Mouse (Mus musculus): ENCODE results near the gene Trmt1l. TPM values are rescaled to one million over a fixed set of nuclear protein-coding genes. Genes with fewer than 3 reads are reported as not detected.

The Trmt1l gene
- polyA plus RNA-seq, 1 experiment from 2014 or later = 35.3 TPM

GRCm38 (mm10) chr1:151482497-151482896, 54.2 kb downstream of the Trmt1l start:
- no peak overlapping the region for H3K27ac ChIP-seq (replicated peaks; ENCODE audit: low read depth, low read length)
- no peak for ATAC-seq (ENCODE audit: low read depth)
- 94% methylated on average over 1 of the region's 1 CpGs for WGBS
- no peaks in the 10 kb centered on the region for H3K27me3 ChIP-seq (replicated peaks; ENCODE audit: control insufficient read depth, insufficient read depth, low read length)
- no peak overlapping the region for H3K4me3 ChIP-seq (ENCODE audit: low read depth, low read length)
- no peaks in the 10 kb centered on the region for H3K9me3 ChIP-seq (ENCODE audit: control insufficient read depth, low read length)
- H3K4me1 ChIP-seq (ENCODE audit: control insufficient read depth, insufficient read depth, low read length) = 0 out of 2 replicates have a peak, but pooled peaks cover 4% of the 10 kb centered on the region
- no peak for DNase-seq (ENCODE audit: low spot score)
- peaks cover 33% of the 10 kb centered on the region for H3K36me3 ChIP-seq (ENCODE audit: control insufficient read depth, insufficient read depth, low read length)
- H3K4me2 ChIP-seq (ENCODE audit: low read depth, low read length) = no peak overlapping the region
- no peak overlapping the region for H3K9ac ChIP-seq (ENCODE audit: low read depth, low read length)

- no peak for DNase-seq (ENCODE audit: low spot score)
- no peak overlapping the region for H3K27ac ChIP-seq (replicated peaks; ENCODE audit: low read depth, low read length)
- H3K4me3 ChIP-seq (ENCODE audit: low read depth, low read length) = no peak overlapping the region
- peaks cover 24% of the 10 kb centered on the region for H3K36me3 ChIP-seq (ENCODE audit: control insufficient read depth, insufficient read depth, low read length)
- no peaks in the 10 kb centered on the region for H3K9me3 ChIP-seq (ENCODE audit: control insufficient read depth, low read length)
- H3K9ac ChIP-seq (ENCODE audit: low read depth, low read length) = no peak overlapping the region
- ATAC-seq (ENCODE audit: low read depth) = no peak
- 0 out of 2 replicates have a peak, but pooled peaks cover 4% of the 10 kb centered on the region for H3K4me1 ChIP-seq (ENCODE audit: control insufficient read depth, insufficient read depth, low read length)
- no peaks in the 10 kb centered on the region for H3K27me3 ChIP-seq (replicated peaks; ENCODE audit: control insufficient read depth, insufficient read depth, low read length)
- no peak overlapping the region for H3K4me2 ChIP-seq (ENCODE audit: low read depth, low read length)
- 56% methylated on average over 1 of the region's 1 CpGs for WGBS
Measured at GRCm38 (mm10) chr1:151483568-151483967, 55.2 kb downstream of the Trmt1l start.

- H3K4me2 ChIP-seq (ENCODE audit: low read depth, low read length) = no peak overlapping the region
- no peaks in the 10 kb centered on the region for H3K27me3 ChIP-seq (replicated peaks; ENCODE audit: control insufficient read depth, insufficient read depth, low read length)
Measured at GRCm38 (mm10) chr1:151484754-151485153, 56.4 kb downstream of the Trmt1l start.

GRCm38 (mm10) chr1:151489806-151490205, 61.5 kb downstream of the Trmt1l start:
- 81% methylated on average over 6 of the region's 6 CpGs for WGBS
- Histone ChIP-seq H3K36me3 (ENCODE audit: control insufficient read depth, insufficient read depth, low read length) (peaks cover 4% of the 10 kb centered on the region; the same call in 1 of the 2 replicates), H3K9me3 (ENCODE audit: control insufficient read depth, low read length) (no peaks in the 10 kb centered on the region), H3K27me3 (replicated peaks; ENCODE audit: control insufficient read depth, insufficient read depth, low read length) (no peaks in the 10 kb centered on the region), H3K27ac (replicated peaks; ENCODE audit: low read depth, low read length) (no peak overlapping the region), H3K4me2 (ENCODE audit: low read depth, low read length) (no peak overlapping the region), H3K4me1 (ENCODE audit: control insufficient read depth, insufficient read depth, low read length) (peaks cover 10% of the 10 kb centered on the region), H3K4me3 (ENCODE audit: low read depth, low read length) (no peak overlapping the region), H3K9ac (ENCODE audit: low read depth, low read length) (no peak overlapping the region)
- ATAC-seq (ENCODE audit: low read depth) = no peak
- no peak for DNase-seq (ENCODE audit: low spot score)

More at GRCm38 (mm10) chr1:151484754-151485153, 56.4 kb downstream of the Trmt1l start:
- no peak for ATAC-seq (ENCODE audit: low read depth)
- Histone ChIP-seq H3K36me3 (ENCODE audit: control insufficient read depth, insufficient read depth, low read length) (peaks cover 23% of the 10 kb centered on the region; the same call in 1 of the 2 replicates), H3K4me3 (ENCODE audit: low read depth, low read length) (no peak overlapping the region), H3K9me3 (ENCODE audit: control insufficient read depth, low read length) (no peaks in the 10 kb centered on the region), H3K9ac (ENCODE audit: low read depth, low read length) (no peak overlapping the region), H3K27ac (replicated peaks; ENCODE audit: low read depth, low read length) (no peak overlapping the region), H3K4me1 (ENCODE audit: control insufficient read depth, insufficient read depth, low read length) (no peaks in the 10 kb centered on the region)
- DNase-seq (ENCODE audit: low spot score) = no peak
- WGBS = 81% methylated on average over 5 of the region's 5 CpGs

DNA sequence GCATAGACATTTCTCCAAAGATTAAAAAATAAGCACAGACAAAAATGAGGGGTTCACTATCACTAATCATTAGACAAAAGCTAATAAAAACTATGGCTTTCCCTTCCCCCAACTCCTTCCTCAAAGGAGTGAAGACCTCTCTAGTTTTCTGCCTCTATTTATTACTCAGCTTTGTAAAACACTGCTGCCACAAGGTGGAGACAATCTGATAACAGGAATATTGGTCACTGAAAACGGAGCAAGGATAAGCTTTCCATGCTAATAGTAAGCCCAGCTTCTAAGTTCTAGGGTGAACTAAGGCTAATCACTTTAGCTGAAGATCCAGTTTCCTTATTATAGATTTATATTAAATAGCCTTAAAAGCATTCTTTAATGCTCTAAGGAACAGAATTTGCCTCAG, 64.1 kb downstream of the Trmt1l start:
- 54% methylated on average over 1 of the region's 1 CpGs for WGBS

GRCm38 (mm10) chr1:151493826-151494225, 65.5 kb downstream of the Trmt1l start:
- H3K27ac ChIP-seq (replicated peaks; ENCODE audit: low read depth, low read length) = no peak overlapping the region

More for the DNA sequence above, 64.1 kb downstream of the Trmt1l start:
- ATAC-seq (ENCODE audit: low read depth) (no peak), DNase-seq (ENCODE audit: low spot score) (no peak)
- Histone ChIP-seq H3K27me3 (replicated peaks; ENCODE audit: control insufficient read depth, insufficient read depth, low read length) (no peaks in the 10 kb centered on the region), H3K4me1 (ENCODE audit: control insufficient read depth, insufficient read depth, low read length) (peaks cover 27% of the 10 kb centered on the region), H3K36me3 (ENCODE audit: control insufficient read depth, insufficient read depth, low read length) (0 out of 2 replicates have a peak, but pooled peaks cover 4% of the 10 kb centered on the region), H3K9me3 (ENCODE audit: control insufficient read depth, low read length) (no peaks in the 10 kb centered on the region), H3K27ac (replicated peaks; ENCODE audit: low read depth, low read length) (no peak overlapping the region), H3K9ac (ENCODE audit: low read depth, low read length) (no peak overlapping the region), H3K4me2 (ENCODE audit: low read depth, low read length) (no peak overlapping the region), H3K4me3 (ENCODE audit: low read depth, low read length) (no peak overlapping the region)

GRCm38 (mm10) chr1:151494711-151495110, 66.4 kb downstream of the Trmt1l start:
- no peak overlapping the region for H3K4me2 ChIP-seq (ENCODE audit: low read depth, low read length)
- peaks cover 39% of the 10 kb centered on the region for H3K4me1 ChIP-seq (ENCODE audit: control insufficient read depth, insufficient read depth, low read length)
- 0 out of 2 replicates have a peak, but pooled peaks cover 4% of the 10 kb centered on the region for H3K36me3 ChIP-seq (ENCODE audit: control insufficient read depth, insufficient read depth, low read length)
- no peaks in the 10 kb centered on the region for H3K9me3 ChIP-seq (ENCODE audit: control insufficient read depth, low read length)
- H3K27me3 ChIP-seq (replicated peaks; ENCODE audit: control insufficient read depth, insufficient read depth, low read length) = no peaks in the 10 kb centered on the region
- DNase-seq (ENCODE audit: low spot score) (no peak), ATAC-seq (ENCODE audit: low read depth) (no peak)
- no peak overlapping the region for H3K27ac ChIP-seq (replicated peaks; ENCODE audit: low read depth, low read length)
- H3K4me3 ChIP-seq (ENCODE audit: low read depth, low read length) = no peak overlapping the region
- no peak overlapping the region for H3K9ac ChIP-seq (ENCODE audit: low read depth, low read length)
- WGBS = 56% methylated on average over 6 of the region's 6 CpGs

More at GRCm38 (mm10) chr1:151493826-151494225, 65.5 kb downstream of the Trmt1l start:
- ATAC-seq (ENCODE audit: low read depth) (no peak), DNase-seq (ENCODE audit: low spot score) (no peak)
- H3K4me3 ChIP-seq (ENCODE audit: low read depth, low read length) = no peak overlapping the region
- H3K36me3 ChIP-seq (ENCODE audit: control insufficient read depth, insufficient read depth, low read length) = 0 out of 2 replicates have a peak, but pooled peaks cover 4% of the 10 kb centered on the region
- H3K9me3 ChIP-seq (ENCODE audit: control insufficient read depth, low read length) = no peaks in the 10 kb centered on the region
- H3K4me1 ChIP-seq (ENCODE audit: control insufficient read depth, insufficient read depth, low read length) = peaks cover 37% of the 10 kb centered on the region
- no peak overlapping the region for H3K4me2 ChIP-seq (ENCODE audit: low read depth, low read length)
- H3K9ac ChIP-seq (ENCODE audit: low read depth, low read length) = no peak overlapping the region
- no peaks in the 10 kb centered on the region for H3K27me3 ChIP-seq (replicated peaks; ENCODE audit: control insufficient read depth, insufficient read depth, low read length)

- Histone ChIP-seq H3K4me3 (ENCODE audit: low read depth, low read length) (no peak overlapping the region), H3K9me3 (ENCODE audit: control insufficient read depth, low read length) (no peaks in the 10 kb centered on the region), H3K4me2 (ENCODE audit: low read depth, low read length) (no peak overlapping the region), H3K36me3 (ENCODE audit: control insufficient read depth, insufficient read depth, low read length) (0 out of 2 replicates have a peak, but pooled peaks cover 4% of the 10 kb centered on the region), H3K27ac (replicated peaks; ENCODE audit: low read depth, low read length) (no peak overlapping the region), H3K4me1 (ENCODE audit: control insufficient read depth, insufficient read depth, low read length) (peaks cover 39% of the 10 kb centered on the region), H3K27me3 (replicated peaks; ENCODE audit: control insufficient read depth, insufficient read depth, low read length) (no peaks in the 10 kb centered on the region), H3K9ac (ENCODE audit: low read depth, low read length) (no peak overlapping the region)
- 88% methylated on average over 2 of the region's 2 CpGs for WGBS
- ATAC-seq (ENCODE audit: low read depth) (no peak), DNase-seq (ENCODE audit: low spot score) (no peak)
Measured at GRCm38 (mm10) chr1:151495635-151496285, 67.4 kb downstream of the Trmt1l start.

- 90% methylated on average over 8 of the region's 8 CpGs for WGBS
- no peak for DNase-seq (ENCODE audit: low spot score)
- Histone ChIP-seq H3K4me1 (ENCODE audit: control insufficient read depth, insufficient read depth, low read length) (peaks cover 39% of the 10 kb centered on the region), H3K27ac (replicated peaks; ENCODE audit: low read depth, low read length) (no peak overlapping the region), H3K27me3 (replicated peaks; ENCODE audit: control insufficient read depth, insufficient read depth, low read length) (no peaks in the 10 kb centered on the region), H3K9me3 (ENCODE audit: control insufficient read depth, low read length) (no peaks in the 10 kb centered on the region), H3K4me3 (ENCODE audit: low read depth, low read length) (no peak overlapping the region), H3K36me3 (ENCODE audit: control insufficient read depth, insufficient read depth, low read length) (0 out of 2 replicates have a peak, but pooled peaks cover 4% of the 10 kb centered on the region), H3K9ac (ENCODE audit: low read depth, low read length) (no peak overlapping the region), H3K4me2 (ENCODE audit: low read depth, low read length) (no peak overlapping the region)
- no peak for ATAC-seq (ENCODE audit: low read depth)
Measured at GRCm38 (mm10) chr1:151497028-151497427, 68.7 kb downstream of the Trmt1l start.

Measured in embryonic facial prominence, embryonic 14.5 days (tissue).